Mouse (Mus musculus): ENCODE data around the gene Zcchc4.

- TF ChIP-seq POLR2A (IDR thresholded peaks at IDR 0.05; ENCODE audit: control insufficient read depth, low read depth, low read length) (no peak), CTCF (IDR thresholded peaks at IDR 0.05; ENCODE audit: control insufficient read depth, insufficient read depth, insufficient replicate concordance, low read depth, low read length) (no peak)
Measured at GRCm38 (mm10) chr5:52806349-52806748, 31.1 kb downstream of the Zcchc4 start.

Measured in testis, adult 2 months (tissue).